Mouse (Mus musculus) small intestine, adult 2 months (tissue): Measurements from ENCODE around the gene Coro1c.

Source experiments
- CTCF ChIP-seq: fragments of 200-500 bp; IDR thresholded peaks from 2 replicates; pipeline ENCODE4 v1.5.1; 2012; ENCODE audit warnings: low read depth, mild to moderate bottlenecking, control low read depth, inconsistent platforms, low read length, moderate library complexity, mixed read lengths; ENCODE audit not compliant: insufficient replicate concordance, insufficient read length; ENCODE audit errors: extremely low read depth
- POLR2A ChIP-seq: fragments of 200-500 bp; IDR thresholded peaks from 2 replicates; pipeline ENCODE4 v1.6.1; 2012; ENCODE audit warnings: low read depth, mild to moderate bottlenecking, control low read depth, inconsistent platforms, low read length, moderate library complexity

DNA sequence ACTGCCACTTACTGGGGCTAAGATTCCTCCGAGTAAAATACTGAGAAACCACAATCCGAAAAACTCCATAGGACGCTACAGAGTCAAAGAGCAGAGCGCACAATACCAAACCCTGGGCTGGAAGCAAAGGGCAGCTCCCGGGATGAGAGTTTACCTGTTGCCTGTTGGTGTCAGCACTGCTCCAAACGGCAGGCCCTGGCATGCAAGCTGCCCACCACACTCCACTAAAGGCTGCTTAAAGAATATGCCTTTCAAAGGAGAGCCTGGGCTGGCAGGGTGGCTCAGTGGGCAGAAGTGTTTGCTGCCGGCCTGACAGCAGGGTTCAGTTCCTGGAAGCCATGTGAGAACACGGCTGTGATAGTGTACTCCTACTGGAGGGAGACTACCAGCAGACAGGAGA, 50.9 kb downstream of the Coro1c start:
- TF ChIP-seq CTCF = no peak
- no peak for TF ChIP-seq POLR2A
